Mouse (Mus musculus) layer of hippocampus, adult 8-10 months (tissue): ENCODE measurements at regions not wholly inside any gene's neighbourhood (a gene's known extent, or its start where the extent isn't known, plus 50 kb on each side); places are given as distances from the start of the nearest gene placed in this dataset.
"Not testable (repeated sequence)": the region's sequence is repeated elsewhere in the genome, so short reads cannot be mapped to it uniquely, and the experiment has no call there.

ENCODE experiments used
- DNase-seq, 2 experiments: peaks; one replicate each; pipeline ENCODE4 v3.0.0; 2022; ENCODE audit warnings: low spot score in 2 of 2

DNA sequence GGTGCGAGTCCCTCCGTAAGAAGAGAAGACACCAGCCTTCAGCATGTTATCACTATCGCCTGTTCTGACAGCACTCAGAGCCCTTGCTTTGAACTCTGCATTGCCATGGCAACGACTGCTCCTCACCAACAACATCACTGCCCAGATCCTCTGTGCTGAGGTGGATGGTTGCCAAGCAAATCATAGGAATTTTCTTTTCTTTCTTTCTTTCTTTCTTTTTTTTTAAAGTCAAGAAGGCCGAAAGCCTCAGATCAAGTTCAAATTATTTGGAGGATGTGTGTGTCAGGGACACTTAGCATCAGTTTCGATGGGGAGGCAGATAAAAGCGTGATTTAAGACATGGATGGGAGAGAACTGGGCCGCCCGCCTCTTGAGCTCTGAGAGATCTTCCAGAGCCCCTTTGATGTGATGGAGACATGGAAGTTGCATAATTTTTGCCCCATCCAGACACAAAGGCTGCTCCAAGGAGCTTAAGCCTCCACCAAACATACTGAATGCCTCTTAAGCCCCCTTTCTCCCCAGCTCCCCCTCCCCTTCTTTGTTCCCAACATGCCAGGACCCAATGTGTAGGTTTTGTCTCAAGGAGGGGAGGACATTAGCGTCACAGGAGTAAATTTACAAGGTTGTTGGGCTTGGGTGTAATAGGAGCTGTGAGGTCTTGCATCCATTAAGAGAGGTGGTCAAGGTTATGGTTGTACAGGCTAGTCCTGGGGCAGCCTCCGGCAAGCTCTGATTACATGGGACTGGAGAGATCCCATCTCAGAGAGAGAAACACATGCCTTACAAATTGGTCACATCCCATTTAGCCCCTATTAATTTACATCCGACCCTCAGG is 167.4 kb upstream of the Npvf start:
- DNase-seq: no peak

DNA sequence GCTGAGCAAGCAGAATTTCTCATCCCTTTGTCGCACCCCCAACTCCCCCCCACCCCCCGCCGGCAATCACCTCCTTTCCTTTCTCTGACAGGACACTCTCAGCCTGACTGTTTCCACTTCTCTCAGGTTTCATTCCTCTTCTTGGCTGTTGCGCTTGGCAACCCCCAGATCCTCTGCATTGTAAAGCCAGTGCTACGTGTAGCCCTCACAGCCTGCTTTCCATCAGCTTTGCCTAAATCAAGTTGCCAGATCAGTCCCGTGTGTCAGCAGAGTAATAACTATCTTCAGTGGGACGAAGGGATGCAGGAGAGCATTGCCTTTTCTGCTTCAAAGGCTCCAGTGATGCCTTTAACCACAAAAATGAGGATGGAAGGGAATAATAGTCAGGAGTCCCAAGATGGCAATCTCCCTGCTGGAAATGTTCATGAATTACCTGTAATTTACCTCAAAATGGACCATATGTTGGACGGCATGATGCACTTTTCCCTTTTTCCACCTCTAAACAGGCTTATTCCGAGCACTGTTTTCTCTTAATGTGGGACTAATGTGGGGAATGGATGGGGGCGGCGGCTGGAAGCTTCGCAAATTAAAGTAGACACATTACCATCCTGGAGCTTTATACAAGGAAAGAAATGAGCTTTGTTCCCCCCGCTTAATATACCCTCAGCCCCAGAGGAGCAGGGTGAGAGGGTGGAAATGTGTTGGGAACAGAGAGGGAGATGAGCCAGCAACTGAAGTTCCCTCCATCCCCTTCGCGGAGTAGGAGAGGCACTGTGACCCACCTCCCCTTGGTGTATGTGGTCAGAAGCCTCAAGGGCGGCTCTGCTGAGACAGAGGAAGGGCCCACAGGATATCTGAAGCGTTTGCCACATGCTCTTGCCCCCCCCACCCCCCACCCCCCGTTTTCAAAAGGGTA is 168.3 kb upstream of the Npvf start:
- no peak for DNase-seq

DNA sequence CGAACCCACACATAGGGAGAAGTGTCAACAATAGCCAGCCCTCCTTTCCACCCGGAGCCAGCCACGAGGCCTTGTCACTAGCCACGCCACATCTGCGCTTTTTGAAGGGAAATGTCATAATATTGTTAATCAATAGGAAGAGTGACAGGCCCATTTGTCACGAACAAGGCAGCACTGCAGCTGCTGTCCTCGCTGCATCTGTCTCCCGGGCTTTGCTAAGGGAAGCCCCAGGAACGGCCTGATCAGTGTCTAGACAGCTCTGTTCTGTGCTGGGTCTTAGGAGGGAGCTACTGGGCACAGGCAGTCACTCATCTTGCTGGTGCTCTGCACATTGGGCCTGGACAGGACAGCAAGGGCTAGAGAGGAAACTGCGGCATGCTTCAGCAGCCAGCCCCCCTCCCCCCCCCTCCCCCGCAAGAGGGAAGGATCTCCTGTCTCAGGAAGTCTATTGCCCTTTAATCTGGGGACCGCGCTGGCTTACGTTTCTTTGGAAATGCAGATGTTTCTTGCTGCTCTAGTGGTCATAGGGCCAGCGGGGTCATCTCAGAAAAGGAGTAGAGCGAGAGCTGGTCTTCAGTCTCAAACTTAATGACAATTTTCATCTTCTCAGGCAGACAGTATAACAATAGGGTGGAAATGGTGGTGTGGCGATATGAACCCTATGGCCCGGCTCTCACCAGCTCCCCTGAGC is 169.1 kb upstream of the Npvf start:
- DNase-seq: no peak

GRCm38 (mm10) chr6:50824466-50824865 is 170.2 kb upstream of the Npvf start:
- DNase-seq: no peak

- DNase-seq: no peak
These were observed 177.5 kb upstream of the Npvf start for GRCm38 (mm10) chr6:50831725-50832124.

DNA sequence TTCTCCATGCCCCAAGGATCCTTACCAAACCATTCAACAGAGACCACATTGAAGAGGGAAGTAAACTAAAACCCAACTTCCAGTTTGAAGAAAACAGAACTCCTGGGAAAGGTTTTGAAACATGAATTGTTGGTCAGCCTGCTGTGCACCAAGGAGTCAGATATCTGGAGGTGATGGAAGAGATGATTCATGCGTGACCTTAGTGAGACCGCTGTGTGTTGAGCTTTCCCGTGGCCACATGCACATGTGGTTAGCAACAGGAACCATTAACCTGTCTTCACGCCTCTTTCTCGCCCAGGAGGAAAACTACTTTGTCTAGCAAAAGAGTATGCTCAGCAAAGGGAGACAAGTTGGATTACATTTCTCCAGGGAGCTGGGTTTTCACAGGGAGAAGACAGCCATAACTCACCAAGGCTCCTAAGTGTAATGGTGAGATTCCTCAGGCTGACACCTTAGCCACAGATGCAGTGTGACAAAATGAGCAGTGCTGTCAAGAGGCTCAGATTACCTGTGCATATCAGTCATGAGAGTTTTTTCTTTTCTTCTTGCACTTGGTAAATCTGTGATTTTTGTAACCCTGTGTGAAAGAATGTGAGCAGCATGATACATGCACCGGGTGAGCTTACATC is 181.9 kb upstream of the Npvf start:
- DNase-seq: no peak

GRCm38 (mm10) chr6:50840826-50841225 is 186.6 kb upstream of the Npvf start:
- no peak for DNase-seq

DNA sequence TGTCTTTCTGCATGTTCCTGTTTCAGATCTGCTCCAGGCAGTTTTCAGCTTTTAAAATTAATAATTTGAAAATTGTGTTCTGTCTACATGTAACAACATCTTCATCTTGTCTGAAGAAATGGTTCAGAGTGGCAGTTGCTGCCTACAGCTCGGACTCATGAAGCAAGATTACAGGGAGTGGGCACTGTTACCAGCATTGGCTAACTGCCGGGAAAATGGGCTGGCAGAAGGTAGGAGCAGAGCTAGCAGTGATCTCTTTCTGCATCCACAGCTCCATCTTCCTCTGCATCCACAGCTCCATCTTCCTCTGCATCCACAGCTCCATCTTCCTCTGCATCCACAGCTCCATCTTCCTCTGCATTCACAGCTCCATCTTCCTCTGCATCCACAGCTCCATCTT is 191.0 kb upstream of the Npvf start:
- not testable (repeated sequence) for DNase-seq

- DNase-seq: no peak
These were observed 192.7 kb upstream of the Npvf start for GRCm38 (mm10) chr6:50846740-50847516.

DNA sequence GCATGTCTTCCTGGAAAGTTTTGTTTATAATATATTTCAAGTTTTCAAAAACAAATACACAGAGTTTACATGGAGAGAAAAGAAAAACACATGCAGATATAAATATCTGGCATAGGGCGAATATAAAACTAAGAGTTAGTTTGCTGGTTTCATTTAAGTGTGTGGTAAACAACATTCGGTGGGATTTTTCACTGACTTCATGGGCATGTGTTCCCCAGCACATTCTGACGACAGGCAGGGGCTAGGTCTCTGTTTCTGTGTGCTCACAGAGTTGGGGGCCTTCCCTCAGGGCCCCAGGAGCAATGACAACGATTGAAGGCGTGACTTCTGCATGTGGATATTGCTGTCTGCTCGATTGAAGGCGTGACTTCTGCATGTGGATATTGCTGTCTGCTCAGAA is 193.3 kb upstream of the Npvf start:
- DNase-seq: no peak

DNA sequence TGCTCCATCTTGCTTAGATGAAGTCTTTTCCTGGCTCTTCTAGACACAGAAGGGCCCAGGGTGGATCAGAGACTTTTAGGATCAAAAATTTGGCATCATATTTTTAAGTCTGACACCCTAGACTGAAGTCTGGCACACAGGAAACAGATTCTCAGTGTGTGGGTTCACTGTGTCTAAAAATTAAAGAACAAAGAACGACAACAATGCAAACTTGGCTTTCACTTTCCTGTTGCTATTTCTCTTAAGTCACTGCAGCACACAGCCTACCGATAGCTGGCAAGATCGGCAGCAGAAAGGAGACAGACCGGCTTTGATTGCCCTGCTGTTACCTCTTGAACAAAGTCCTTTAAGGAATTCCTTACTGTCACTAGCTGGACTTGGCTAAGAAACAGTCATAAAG is 204.9 kb upstream of the Npvf start:
- no peak for DNase-seq

GRCm38 (mm10) chr6:50877991-50878390 is 223.8 kb upstream of the Npvf start:
- DNase-seq: no peak

- DNase-seq: no peak
These were observed 228.1 kb upstream of the Npvf start for GRCm38 (mm10) chr6:50882298-50882697.

DNA sequence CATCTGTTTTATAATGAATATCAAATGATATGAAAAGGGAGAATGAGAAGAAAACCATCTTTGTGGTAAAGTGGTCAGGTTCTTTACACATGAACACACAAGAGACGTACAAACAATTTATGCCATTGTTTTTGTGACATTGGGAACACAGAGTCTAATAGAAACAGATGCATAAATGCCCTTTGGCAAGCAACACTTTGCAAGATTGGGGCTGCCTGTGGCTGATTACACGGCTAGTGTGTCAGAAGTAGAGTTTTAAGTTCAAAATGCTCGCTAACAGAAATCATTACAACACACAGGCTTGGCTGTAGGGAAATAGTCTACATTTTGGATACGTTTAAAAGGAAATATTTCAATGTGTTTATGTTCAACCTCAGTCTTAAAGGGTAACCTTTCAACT is 228.5 kb upstream of the Npvf start:
- no peak for DNase-seq

DNA sequence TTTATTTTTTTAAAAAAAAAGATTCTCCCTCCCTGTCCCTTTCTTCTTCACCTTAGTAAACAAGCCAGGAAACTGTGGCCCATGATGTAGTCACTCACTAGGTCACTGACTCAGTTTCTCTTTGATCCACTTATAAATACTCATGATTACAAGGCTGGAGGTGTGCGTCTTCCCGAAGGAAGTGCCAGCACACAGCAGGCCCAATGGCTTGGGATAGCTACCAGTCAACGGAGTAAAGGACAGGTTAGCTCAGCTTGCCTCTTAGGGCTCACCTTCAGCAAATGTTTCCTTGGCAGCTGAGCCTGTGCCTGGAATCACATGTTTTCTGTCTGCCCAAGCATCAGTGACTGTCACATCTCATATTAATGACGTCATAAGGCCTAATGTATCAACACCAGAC is 230.8 kb upstream of the Npvf start:
- no peak for DNase-seq

DNA sequence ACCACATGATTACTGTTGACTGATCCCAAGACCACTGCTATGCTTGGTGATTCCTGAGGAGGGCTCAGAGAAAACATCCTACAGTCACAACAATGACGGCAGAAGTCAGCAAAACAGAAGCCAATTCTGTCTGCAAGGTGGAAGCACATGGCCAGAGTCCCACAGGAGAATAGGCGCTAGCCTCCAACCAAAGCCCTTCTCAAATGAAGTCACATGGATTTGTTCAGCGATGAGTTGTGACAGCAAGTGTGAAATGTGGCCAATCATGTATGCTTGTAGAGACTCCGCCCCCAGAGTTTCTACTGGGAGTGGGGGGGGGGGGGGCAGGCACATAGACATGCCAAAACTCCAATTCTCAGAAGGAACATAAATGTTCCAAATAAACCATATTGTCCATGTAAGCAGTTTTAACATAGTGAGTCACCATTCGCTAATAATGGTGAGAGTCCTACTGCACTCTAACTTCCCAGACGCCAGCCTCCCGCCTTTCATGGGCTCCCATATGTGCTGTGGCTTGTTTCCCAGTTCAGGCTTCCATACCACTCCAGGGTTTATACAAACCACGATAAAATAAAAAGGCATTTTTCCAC is 231.6 kb upstream of the Npvf start:
- peak in 1 of 2 experiments; percentile 17 for DNase-seq

GRCm38 (mm10) chr6:50890370-50891204 is 236.3 kb upstream of the Npvf start:
- peak; percentile 51 to 66 for DNase-seq

GRCm38 (mm10) chr6:50891205-50891526 is 236.9 kb upstream of the Npvf start:
- no peak for DNase-seq

GRCm38 (mm10) chr6:50898792-50899191 is 244.6 kb upstream of the Npvf start:
- no peak for DNase-seq
